Mouse (Mus musculus): ENCODE measurements around the gene Slc22a1. TPM values are rescaled to one million over a fixed set of nuclear protein-coding genes. Genes with fewer than 3 reads are reported as not detected.

Gene Slc22a1
- polyA plus RNA-seq, 1 experiment from 2014 or later = 0.90 TPM

DNA sequence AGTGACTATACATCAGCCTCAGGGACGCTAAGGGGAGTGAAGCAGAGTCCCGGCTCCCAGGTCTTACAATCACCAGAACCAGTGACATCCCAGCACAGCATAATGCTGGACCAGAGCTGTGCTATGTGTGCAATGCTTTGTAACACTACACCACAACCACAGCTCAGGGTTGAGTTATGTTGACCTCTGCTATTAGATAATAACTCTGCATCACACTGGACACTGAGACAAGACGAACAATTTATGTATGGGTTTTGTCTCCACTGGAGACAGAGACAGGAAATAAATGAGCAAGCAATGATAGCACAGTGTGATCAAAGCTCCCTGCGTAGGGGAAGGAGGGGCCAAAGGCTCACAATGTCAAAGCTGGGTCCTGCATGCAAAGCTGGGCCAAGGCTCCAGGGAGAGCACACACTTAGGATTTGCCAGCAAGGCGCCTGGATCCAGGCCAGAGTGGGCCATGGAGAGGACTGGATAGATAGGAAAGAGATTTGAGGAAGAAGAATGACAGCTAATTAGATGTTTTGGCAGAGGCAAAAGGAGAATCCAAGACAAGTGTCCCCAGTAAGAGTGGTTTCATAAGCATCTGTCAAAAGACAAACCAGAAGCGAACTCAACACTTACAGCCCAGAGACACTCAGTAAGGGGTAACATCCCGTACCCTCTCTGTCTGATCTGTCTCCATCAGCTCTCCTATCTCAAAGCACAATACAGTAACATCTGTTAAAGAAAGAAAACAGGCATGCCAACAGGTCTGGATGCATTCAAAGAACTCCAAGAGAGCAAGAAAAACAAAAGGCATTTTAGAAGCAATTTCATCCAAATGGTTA, 43.6 kb downstream of the Slc22a1 start:
- H3K4me1 ChIP-seq (ENCODE audit: control insufficient read depth, insufficient read depth, low read length) = no peaks in the 10 kb centered on the region; the same call in 1 of the 2 replicates
- no peak overlapping the region for H3K9ac ChIP-seq (replicated peaks; ENCODE audit: low read depth, low read length)
- no peak overlapping the region for H3K4me3 ChIP-seq (ENCODE audit: low read depth, low read length)
- no peak for ATAC-seq (ENCODE audit: insufficient number of reproducible peaks, insufficient read depth, low FRiP score, low read depth)
- H3K27me3 ChIP-seq (ENCODE audit: control insufficient read depth, insufficient read depth, low read length) = no peaks in the 10 kb centered on the region
- H3K36me3 ChIP-seq (ENCODE audit: control insufficient read depth, insufficient read depth, low read length) = no peaks in the 10 kb centered on the region
- no peaks in the 10 kb centered on the region for H3K9me3 ChIP-seq (ENCODE audit: control insufficient read depth, low read depth, low read length)
- no peak overlapping the region for H3K4me2 ChIP-seq (replicated peaks; ENCODE audit: low read depth, low read length)
- no peak overlapping the region for H3K27ac ChIP-seq (ENCODE audit: low read length)
- WGBS = 31% methylated on average over 7 of the region's 7 CpGs

DNA sequence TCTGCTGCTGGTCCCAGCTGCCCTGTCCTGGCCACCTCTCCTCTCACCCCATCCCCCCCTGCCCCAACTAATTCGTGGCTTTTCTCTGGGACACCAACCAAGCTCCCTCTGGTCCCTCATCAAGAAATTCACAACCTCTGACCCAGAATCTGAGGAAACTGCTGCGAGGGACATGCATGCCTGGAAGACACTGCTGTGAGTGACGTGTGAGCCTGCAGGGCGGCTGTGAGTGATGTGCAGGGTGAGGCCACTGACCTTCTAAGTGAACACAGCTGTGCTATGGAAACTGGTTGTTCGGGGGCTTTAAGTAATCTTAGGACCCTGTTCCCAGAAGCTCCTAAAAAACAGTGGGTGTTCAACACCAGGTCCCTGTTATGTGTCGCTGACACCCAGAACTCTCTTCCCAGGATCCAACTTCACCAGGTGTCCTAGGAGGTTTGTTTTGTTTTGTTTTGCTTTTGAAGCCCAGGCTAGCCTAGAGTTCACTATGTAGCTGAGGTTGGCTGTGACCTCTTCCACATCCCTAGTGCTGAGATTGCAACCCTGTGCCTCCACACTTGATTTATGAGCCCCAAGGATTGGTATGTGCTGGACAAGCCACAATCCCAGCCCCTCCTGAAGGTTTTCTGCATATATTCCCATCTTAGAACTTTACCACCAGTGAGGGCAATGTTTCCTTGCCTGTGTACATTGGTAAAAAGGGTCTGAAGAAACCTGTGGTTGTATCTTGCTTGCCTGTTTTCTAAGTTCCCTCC, 44.5 kb downstream of the Slc22a1 start:
- Histone ChIP-seq H3K4me3 (ENCODE audit: low read depth, low read length) (no peak overlapping the region), H3K27ac (ENCODE audit: low read length) (no peak overlapping the region), H3K36me3 (ENCODE audit: control insufficient read depth, insufficient read depth, low read length) (no peaks in the 10 kb centered on the region), H3K4me1 (ENCODE audit: control insufficient read depth, insufficient read depth, low read length) (no peaks in the 10 kb centered on the region; the same call in 1 of the 2 replicates), H3K9me3 (ENCODE audit: control insufficient read depth, low read depth, low read length) (no peaks in the 10 kb centered on the region; the same call in 1 of the 2 replicates), H3K27me3 (ENCODE audit: control insufficient read depth, insufficient read depth, low read length) (no peaks in the 10 kb centered on the region), H3K4me2 (replicated peaks; ENCODE audit: low read depth, low read length) (no peak overlapping the region), H3K9ac (replicated peaks; ENCODE audit: low read depth, low read length) (no peak overlapping the region)
- no peak for ATAC-seq (ENCODE audit: insufficient number of reproducible peaks, insufficient read depth, low FRiP score, low read depth)
- WGBS = 36% methylated on average over 6 of the region's 6 CpGs

GRCm38 (mm10) chr17:12627983-12628382, 47.6 kb downstream of the Slc22a1 start:
- ATAC-seq (ENCODE audit: insufficient number of reproducible peaks, insufficient read depth, low FRiP score, low read depth) = no peak
- peaks cover 12% of the 10 kb centered on the region; the same call in 1 of the 2 replicates for H3K9me3 ChIP-seq (ENCODE audit: control insufficient read depth, low read depth, low read length)
- no peaks in the 10 kb centered on the region; the same call in 1 of the 2 replicates for H3K4me1 ChIP-seq (ENCODE audit: control insufficient read depth, insufficient read depth, low read length)
- H3K27me3 ChIP-seq (ENCODE audit: control insufficient read depth, insufficient read depth, low read length) = no peaks in the 10 kb centered on the region
- WGBS = 82% methylated on average over 4 of the region's 4 CpGs
- H3K27ac ChIP-seq (ENCODE audit: low read length) = no peak overlapping the region
- no peak overlapping the region for H3K4me3 ChIP-seq (ENCODE audit: low read depth, low read length)
- no peaks in the 10 kb centered on the region for H3K36me3 ChIP-seq (ENCODE audit: control insufficient read depth, insufficient read depth, low read length)
- no peak overlapping the region for H3K4me2 ChIP-seq (replicated peaks; ENCODE audit: low read depth, low read length)
- no peak overlapping the region for H3K9ac ChIP-seq (replicated peaks; ENCODE audit: low read depth, low read length)

GRCm38 (mm10) chr17:12619641-12620040, 56.0 kb downstream of the Slc22a1 start:
- WGBS = 84% methylated on average over 2 of the region's 2 CpGs

GRCm38 (mm10) chr17:12615429-12615828, 60.2 kb downstream of the Slc22a1 start:
- 47% methylated on average over 4 of the region's 4 CpGs for WGBS
- Histone ChIP-seq H3K9me3 (ENCODE audit: control insufficient read depth, low read depth, low read length) (no peaks in the 10 kb centered on the region), H3K9ac (replicated peaks; ENCODE audit: low read depth, low read length) (no peak overlapping the region), H3K4me3 (ENCODE audit: low read depth, low read length) (no peak overlapping the region), H3K4me2 (replicated peaks; ENCODE audit: low read depth, low read length) (no peak overlapping the region), H3K36me3 (ENCODE audit: control insufficient read depth, insufficient read depth, low read length) (no peaks in the 10 kb centered on the region), H3K27me3 (ENCODE audit: control insufficient read depth, insufficient read depth, low read length) (no peaks in the 10 kb centered on the region), H3K4me1 (ENCODE audit: control insufficient read depth, insufficient read depth, low read length) (no peaks in the 10 kb centered on the region), H3K27ac (ENCODE audit: low read length) (no peak overlapping the region)
- ATAC-seq (ENCODE audit: insufficient number of reproducible peaks, insufficient read depth, low FRiP score, low read depth) = no peak

More at GRCm38 (mm10) chr17:12619641-12620040, 56.0 kb downstream of the Slc22a1 start:
- Histone ChIP-seq H3K9ac (replicated peaks; ENCODE audit: low read depth, low read length) (no peak overlapping the region), H3K4me2 (replicated peaks; ENCODE audit: low read depth, low read length) (no peak overlapping the region), H3K4me1 (ENCODE audit: control insufficient read depth, insufficient read depth, low read length) (no peaks in the 10 kb centered on the region), H3K36me3 (ENCODE audit: control insufficient read depth, insufficient read depth, low read length) (no peaks in the 10 kb centered on the region), H3K4me3 (ENCODE audit: low read depth, low read length) (no peak overlapping the region), H3K27me3 (ENCODE audit: control insufficient read depth, insufficient read depth, low read length) (no peaks in the 10 kb centered on the region), H3K27ac (ENCODE audit: low read length) (no peak overlapping the region), H3K9me3 (ENCODE audit: control insufficient read depth, low read depth, low read length) (no peaks in the 10 kb centered on the region)
- ATAC-seq (ENCODE audit: insufficient number of reproducible peaks, insufficient read depth, low FRiP score, low read depth) = no peak

DNA sequence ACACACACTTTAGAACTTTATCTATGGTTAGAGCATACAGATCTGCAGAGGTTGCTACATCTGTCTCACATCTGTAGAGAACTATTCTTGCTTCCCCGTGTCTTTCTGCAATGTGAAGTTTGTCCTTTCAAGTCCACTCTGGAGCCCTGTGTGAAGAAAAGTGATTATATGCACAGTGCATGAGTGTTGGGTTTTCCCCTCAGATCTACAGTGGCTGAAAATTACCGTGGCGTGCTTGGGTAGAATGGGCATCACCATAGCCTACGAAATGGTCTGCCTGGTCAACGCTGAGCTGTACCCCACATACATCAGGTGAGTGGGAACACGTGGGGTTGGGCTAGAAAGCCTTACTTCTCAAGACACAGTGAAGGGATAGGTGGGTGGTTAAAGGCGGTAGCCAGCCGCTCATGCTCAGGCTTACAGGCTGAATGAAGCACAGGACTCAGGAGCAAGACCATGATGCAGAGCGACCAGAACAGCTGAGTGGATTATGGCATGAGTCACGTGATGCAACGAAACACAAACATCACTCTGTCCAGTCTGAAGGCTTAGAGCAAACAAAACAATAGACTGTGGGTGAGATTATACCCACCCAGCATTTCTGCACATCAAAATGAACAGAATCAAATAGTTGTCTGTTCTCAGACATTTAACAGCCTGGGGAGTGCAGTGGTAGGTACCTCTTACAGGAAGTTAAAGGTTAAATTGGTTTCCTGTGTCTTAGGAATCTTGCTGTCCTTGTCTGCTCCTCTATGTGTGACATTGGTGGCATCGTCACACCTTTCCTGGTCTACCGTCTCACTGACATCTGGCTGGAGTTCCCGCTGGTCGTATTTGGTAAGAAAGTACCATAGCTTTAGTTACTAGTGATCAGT, 60.9 kb downstream of the Slc22a1 start:
- no peaks in the 10 kb centered on the region for H3K4me1 ChIP-seq (ENCODE audit: control insufficient read depth, insufficient read depth, low read length)
- H3K27ac ChIP-seq (ENCODE audit: low read length) = no peak overlapping the region
- no peak overlapping the region for H3K4me3 ChIP-seq (ENCODE audit: low read depth, low read length)
- H3K9ac ChIP-seq (replicated peaks; ENCODE audit: low read depth, low read length) = no peak overlapping the region
- no peak overlapping the region for H3K4me2 ChIP-seq (replicated peaks; ENCODE audit: low read depth, low read length)
- no peak for ATAC-seq (ENCODE audit: insufficient number of reproducible peaks, insufficient read depth, low FRiP score, low read depth)
- WGBS = 87% methylated on average over 15 of the region's 15 CpGs
- H3K27me3 ChIP-seq (ENCODE audit: control insufficient read depth, insufficient read depth, low read length) = no peaks in the 10 kb centered on the region
- no peaks in the 10 kb centered on the region for H3K9me3 ChIP-seq (ENCODE audit: control insufficient read depth, low read depth, low read length)
- no peaks in the 10 kb centered on the region for H3K36me3 ChIP-seq (ENCODE audit: control insufficient read depth, insufficient read depth, low read length)

- no peaks in the 10 kb centered on the region for H3K4me1 ChIP-seq (ENCODE audit: control insufficient read depth, insufficient read depth, low read length)
- no peak; the same call in 1 of the 2 replicates for ATAC-seq (ENCODE audit: insufficient number of reproducible peaks, insufficient read depth, low FRiP score, low read depth)
- H3K4me3 ChIP-seq (ENCODE audit: low read depth, low read length) = no peak overlapping the region
- no peaks in the 10 kb centered on the region for H3K9me3 ChIP-seq (ENCODE audit: control insufficient read depth, low read depth, low read length)
- no peak overlapping the region for H3K27ac ChIP-seq (ENCODE audit: low read length)
- no peak overlapping the region for H3K4me2 ChIP-seq (replicated peaks; ENCODE audit: low read depth, low read length)
- no peaks in the 10 kb centered on the region for H3K27me3 ChIP-seq (ENCODE audit: control insufficient read depth, insufficient read depth, low read length)
- no peaks in the 10 kb centered on the region for H3K36me3 ChIP-seq (ENCODE audit: control insufficient read depth, insufficient read depth, low read length)
- no peak overlapping the region for H3K9ac ChIP-seq (replicated peaks; ENCODE audit: low read depth, low read length)
These were observed 68.4 kb downstream of the Slc22a1 start for GRCm38 (mm10) chr17:12607202-12607601.

DNA sequence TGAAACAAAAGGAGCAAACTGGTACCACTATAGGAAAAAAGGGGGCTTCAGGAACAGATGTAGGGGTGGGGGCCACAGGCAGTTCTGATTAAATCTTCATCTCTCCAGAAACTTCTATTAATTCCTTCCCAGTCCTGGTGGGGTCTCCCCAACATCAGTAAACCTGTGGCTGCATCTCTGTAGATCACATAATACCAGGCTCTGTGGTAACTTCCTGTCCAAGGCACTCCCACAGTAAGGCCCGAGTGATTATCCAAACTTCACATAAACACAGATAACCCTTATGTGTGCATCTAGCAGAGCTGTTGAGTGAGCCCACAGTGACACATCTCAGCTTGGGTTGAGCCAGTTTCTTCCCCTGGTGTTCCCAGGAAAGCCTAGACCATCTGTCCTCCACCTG, 69.0 kb downstream of the Slc22a1 start:
- H3K27me3 ChIP-seq (ENCODE audit: control insufficient read depth, insufficient read depth, low read length) = no peaks in the 10 kb centered on the region
- H3K4me3 ChIP-seq (ENCODE audit: low read depth, low read length) = no peak overlapping the region
- no peak overlapping the region for H3K9ac ChIP-seq (replicated peaks; ENCODE audit: low read depth, low read length)
- H3K27ac ChIP-seq (ENCODE audit: low read length) = no peak overlapping the region
- H3K4me2 ChIP-seq (replicated peaks; ENCODE audit: low read depth, low read length) = no peak overlapping the region
- 15% methylated on average over 1 of the region's 1 CpGs for WGBS
- ATAC-seq (ENCODE audit: insufficient number of reproducible peaks, insufficient read depth, low FRiP score, low read depth) = no peak
- no peaks in the 10 kb centered on the region for H3K4me1 ChIP-seq (ENCODE audit: control insufficient read depth, insufficient read depth, low read length)
- H3K9me3 ChIP-seq (ENCODE audit: control insufficient read depth, low read depth, low read length) = no peaks in the 10 kb centered on the region
- no peaks in the 10 kb centered on the region for H3K36me3 ChIP-seq (ENCODE audit: control insufficient read depth, insufficient read depth, low read length)

Data from stomach, embryonic 14.5 days (tissue).